Mouse (Mus musculus): ENCODE results near the gene Stag3.

- no peak for TF ChIP-seq CTCF (IDR thresholded peaks at IDR 0.05; ENCODE audit: low read depth, low read length)
- no peak for TF ChIP-seq POLR2A (IDR thresholded peaks at IDR 0.05; ENCODE audit: borderline replicate concordance, low read depth, low read length)
These were observed 3.5 kb downstream of the Stag3 start for GRCm38 (mm10) chr5:138283540-138283939.
